Mouse (Mus musculus): Measurements from ENCODE around the gene Shisal1.

DNA sequence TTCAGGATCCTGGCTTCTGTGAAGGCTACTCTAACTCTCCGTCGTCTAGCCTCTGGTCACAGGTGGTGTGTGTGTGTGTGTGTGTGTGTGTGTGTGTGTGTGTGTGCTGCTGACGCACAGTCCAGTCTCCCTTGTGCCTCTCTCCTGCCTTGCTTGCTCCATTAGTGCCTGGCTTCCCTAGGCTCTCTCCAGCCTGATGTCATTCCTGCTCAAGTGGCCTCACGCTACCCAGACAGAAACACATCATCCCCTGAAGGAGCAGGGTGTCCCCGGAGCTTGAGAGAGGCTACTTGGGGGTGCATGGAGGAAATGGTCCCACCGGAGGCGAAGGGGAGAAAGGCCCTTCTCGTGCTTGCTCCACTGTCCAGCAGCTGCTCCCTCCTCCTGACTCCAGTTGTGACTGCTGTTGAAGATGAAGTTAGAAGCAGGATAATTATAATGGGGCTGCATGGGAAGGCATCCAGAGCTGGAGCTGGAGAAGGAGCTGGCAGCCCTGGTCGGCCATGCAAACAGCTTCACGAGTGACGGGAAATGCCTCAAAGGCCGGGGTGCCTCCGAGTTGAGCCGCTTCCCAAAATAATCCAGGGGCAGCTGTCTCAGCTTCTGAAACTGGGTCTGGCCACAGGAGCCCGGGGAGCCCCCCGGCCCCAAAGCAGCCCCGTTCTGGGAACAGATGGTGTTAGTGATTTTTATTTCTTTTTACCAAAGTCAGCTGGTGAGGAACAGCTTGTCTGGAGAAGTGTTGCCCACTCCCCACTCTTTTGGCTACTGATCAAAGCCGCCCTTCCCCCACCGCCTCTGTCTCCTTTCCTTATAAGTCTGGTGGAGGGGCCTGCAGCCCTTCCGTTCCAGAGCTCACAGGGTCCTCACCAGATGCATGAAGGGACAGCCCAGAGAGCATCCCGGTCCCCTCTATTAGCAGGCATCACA is 94.7 kb downstream of the Shisal1 start:
- TF ChIP-seq CTCF (IDR thresholded peaks at IDR 0.05; ENCODE audit: low read depth) (no peak), EP300 (IDR thresholded peaks at IDR 0.05; ENCODE audit: low read depth) (no peak)
